Mouse (Mus musculus) CH12.LX (cell line): ENCODE results near the gene Ttc3. TPM values are rescaled to one million over a fixed set of nuclear protein-coding genes. Genes with fewer than 3 reads are reported as not detected.

Experiments used
- DNase-seq: peaks from one replicate; pipeline ENCODE4 v3.0.0-alpha.2; 2013; ENCODE audit errors: extremely low read depth
- H3K27ac ChIP-seq: 2 replicates; pipeline ENCODE4 v1.5.1; 2012; ENCODE audit warnings: low read depth, mild to moderate bottlenecking, control low read depth, moderate library complexity; ENCODE audit not compliant: insufficient read depth
- H3K27me3 ChIP-seq: replicated peaks from 2 replicates; pipeline ENCODE3; 2012; ENCODE audit warnings: inconsistent platforms
- H3K36me3 ChIP-seq, 2 experiments: replicated peaks in 1 of 2; 2 replicates each; pipeline versions ENCODE3 to v1.6.1; 2012; ENCODE audit warnings: inconsistent platforms in 1 of 2, low read length in 1 of 2, mild to moderate bottlenecking in 1 of 2, mixed read lengths in 1 of 2, moderate library complexity in 1 of 2; ENCODE audit not compliant: control insufficient read depth in 1 of 2, insufficient read depth in 1 of 2
- H3K4me1 ChIP-seq, 2 experiments: 2 replicates each; pipeline ENCODE4 v1.6.1; 2012; ENCODE audit warnings: inconsistent platforms in 1 of 2, moderate library complexity in 1 of 2; ENCODE audit not compliant: insufficient read depth in 2 of 2, control insufficient read depth in 1 of 2
- H3K4me2 ChIP-seq: 2 replicates; pipeline ENCODE4 v1.6.1; 2012; ENCODE audit warnings: low read depth, mild to moderate bottlenecking, control low read depth; ENCODE audit not compliant: poor library complexity, insufficient read depth, severe bottlenecking
- H3K4me3 ChIP-seq, 3 experiments: fragments of 150-350 bp in 1 of 3; sonication (generic) in 1 of 3; replicated peaks in 1 of 3; 2 replicates each; pipeline versions ENCODE3 to v1.5.1; 2011 to 2012; ENCODE audit warnings: low read depth in 2 of 3, low read length in 2 of 3, mild to moderate bottlenecking in 2 of 3, moderate library complexity in 2 of 3, control low read depth in 1 of 3, improper control_type of control experiment in 1 of 3, inconsistent platforms in 1 of 3, mixed read lengths in 1 of 3; ENCODE audit not compliant: poor library complexity in 1 of 3
- H3K79me2 ChIP-seq: replicated peaks from 2 replicates; pipeline ENCODE4 v1.6.1; 2012; ENCODE audit warnings: mild to moderate bottlenecking, moderate library complexity; ENCODE audit not compliant: control insufficient read depth, poor library complexity, insufficient read depth, severe bottlenecking; ENCODE audit errors: extremely low read depth
- H3K9ac ChIP-seq: 2 replicates; pipeline ENCODE4 v1.6.1; 2012; ENCODE audit warnings: low read depth, mild to moderate bottlenecking, control low read depth, moderate library complexity; ENCODE audit not compliant: insufficient read depth
- H3K9me3 ChIP-seq: replicated peaks from 2 replicates; pipeline ENCODE3; 2012; ENCODE audit warnings: low read length, inconsistent platforms, mixed read lengths
- CHD2 ChIP-seq: IDR thresholded peaks from 2 replicates; pipeline ENCODE4 v1.6.1; 2011; ENCODE audit warnings: low read length, improper control_type of control experiment
- CTCF ChIP-seq, 2 experiments: IDR thresholded peaks in 1 of 2; conservative IDR thresholded peaks in 1 of 2; 2 replicates each; pipeline ENCODE4 v1.5.1; 2011 to 2012; ENCODE audit warnings: low read depth in 2 of 2, low read length in 2 of 2, improper control_type of control experiment in 1 of 2, inconsistent platforms in 1 of 2, mild to moderate bottlenecking in 1 of 2, moderate library complexity in 1 of 2
- E2F4 ChIP-seq: IDR thresholded peaks from 2 replicates; pipeline ENCODE4 v1.6.1; 2011; ENCODE audit warnings: low read depth, low read length, improper control_type of control experiment; ENCODE audit not compliant: insufficient replicate concordance
- GABPA ChIP-seq: IDR thresholded peaks from 2 replicates; pipeline ENCODE4 v1.6.1; 2012; ENCODE audit warnings: low read depth, low read length, improper control_type of control experiment, inconsistent platforms; ENCODE audit not compliant: insufficient replicate concordance
- KAT2A ChIP-seq: IDR thresholded peaks from 2 replicates; pipeline ENCODE4 v1.6.1; 2012; ENCODE audit warnings: low read length, improper control_type of control experiment, inconsistent platforms; ENCODE audit not compliant: insufficient replicate concordance
- MAX ChIP-seq: IDR thresholded peaks from 2 replicates; pipeline ENCODE4 v1.6.1; 2011; ENCODE audit warnings: low read length, improper control_type of control experiment
- MEF2A ChIP-seq: IDR thresholded peaks from 2 replicates; pipeline ENCODE4 v1.6.1; 2014; ENCODE audit warnings: low read depth, mild to moderate bottlenecking, inconsistent platforms, low read length, improper control_type of control experiment, borderline replicate concordance
- NELFE ChIP-seq: IDR thresholded peaks from 2 replicates; pipeline ENCODE4 v1.6.1; 2011; ENCODE audit warnings: low read depth, low read length, improper control_type of control experiment
- NRF1 ChIP-seq: IDR thresholded peaks from 2 replicates; pipeline ENCODE4 v1.6.1; 2014; ENCODE audit warnings: low read depth, mild to moderate bottlenecking, inconsistent platforms, low read length, improper control_type of control experiment, moderate library complexity
- RAD21 ChIP-seq: IDR thresholded peaks from 2 replicates; pipeline ENCODE4 v1.6.1; 2011; ENCODE audit warnings: low read depth, mild to moderate bottlenecking, low read length, improper control_type of control experiment, moderate library complexity
- TBP ChIP-seq: conservative IDR thresholded peaks from 2 replicates; pipeline ENCODE4 v1.6.1; 2011; ENCODE audit warnings: low read depth, low read length, improper control_type of control experiment
- UBTF ChIP-seq: IDR thresholded peaks from 2 replicates; pipeline ENCODE4 v1.6.1; 2012; ENCODE audit warnings: low read depth, mild to moderate bottlenecking, inconsistent platforms, low read length, improper control_type of control experiment, moderate library complexity
- USF1 ChIP-seq: IDR thresholded peaks from 2 replicates; pipeline ENCODE4 v1.6.1; 2014; ENCODE audit warnings: low read depth, mild to moderate bottlenecking, inconsistent platforms, low read length, improper control_type of control experiment
- USF2 ChIP-seq: conservative IDR thresholded peaks from 2 replicates; pipeline ENCODE4 v1.6.1; 2011; ENCODE audit warnings: low read depth, low read length, improper control_type of control experiment
- ZKSCAN1 ChIP-seq: IDR thresholded peaks from 2 replicates; pipeline ENCODE4 v1.6.1; 2012; ENCODE audit warnings: low read depth, inconsistent platforms, low read length, improper control_type of control experiment, borderline replicate concordance
- ZMIZ1 ChIP-seq: IDR thresholded peaks from 2 replicates; pipeline ENCODE4 v1.6.1; 2012; ENCODE audit warnings: low read depth, mild to moderate bottlenecking, inconsistent platforms, low read length, improper control_type of control experiment
- dilution Hi-C: fragments of 300-500 bp; cut with MboI; formaldehyde crosslinking; loops from 2 replicates; pipeline ENCODE4 v1.14.3; 2020; ENCODE audit warnings: low sequenced_read_pairs; ENCODE audit not compliant: extremely low pct_unique_long_range_greater_than_20kb, extremely low pct_ligation_motif_present
- in situ Hi-C: fragments of 300-500 bp; cut with MboI; formaldehyde crosslinking; loops from 3 replicates; pipeline ENCODE4 v1.14.3; 2019; ENCODE audit warnings: low sequenced_read_pairs, low pct_ligation_motif_present, low pct_unique_long_range_greater_than_20kb, mixed read lengths
- polyA plus RNA-seq: library from polyadenylated mRNA; unstranded; fragments of >175 nt; gene quantifications from 2 replicates; pipeline ENCODE4 v1.2.1, GENCODE M21; 2012; ENCODE audit warnings: low read depth; ENCODE audit not compliant: insufficient read length
- total RNA-seq, 2 experiments: library from RNA; depleted of rRNA; stranded (reverse); fragments of 300-350 nt in 1 of 2; fragments of >200 nt in 1 of 2; gene quantifications; 2 replicates each; pipeline ENCODE4 v1.2.3; 2012 to 2014

Ttc3 gene
- total and polyA plus RNA-seq, 3 experiments, result 59.0 to 74.5 (median 73.4) TPM

DNA sequence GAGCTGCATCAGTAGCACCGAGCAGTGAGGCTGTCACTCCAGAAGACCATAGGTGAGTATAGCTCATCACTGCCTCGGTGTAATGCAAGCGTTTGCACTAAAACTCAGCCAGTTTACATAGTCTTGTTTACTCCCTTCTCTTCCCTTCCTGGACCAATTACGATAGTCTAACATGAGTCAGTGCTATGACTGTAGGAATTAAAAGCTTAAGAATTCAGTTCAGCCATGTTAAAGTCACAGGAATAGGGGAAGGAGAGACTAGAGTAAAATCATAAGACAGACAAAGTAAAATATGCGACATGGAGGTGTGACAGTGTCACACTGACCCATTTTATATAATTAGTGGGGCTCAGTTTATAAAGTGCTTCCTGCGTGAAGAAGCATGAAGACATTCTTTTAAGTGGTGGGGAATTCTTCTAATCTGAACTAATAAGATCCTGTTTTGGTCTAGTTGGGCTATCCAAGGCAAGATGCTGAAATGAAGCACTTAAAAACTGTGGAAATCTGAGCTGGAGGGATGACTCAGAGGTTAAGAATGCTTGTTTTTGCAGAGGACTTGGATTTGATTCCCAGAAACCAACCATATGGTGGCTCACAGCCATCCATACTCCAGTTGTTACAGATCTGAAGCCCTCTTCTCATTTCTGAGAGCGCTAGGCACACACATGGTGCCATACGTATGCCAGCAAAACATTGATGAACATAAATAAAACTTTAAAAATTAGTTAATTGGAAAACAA lies 65.2 kb downstream of the Ttc3 start:
- TF ChIP-seq E2F4 (no peak), NELFE (no peak), TBP (no peak), KAT2A (no peak), NRF1 (no peak), MAX (no peak)
- in situ Hi-C loops (no loop called here), dilution Hi-C loops (no loop called here)
- H3K36me3 ChIP-seq, result peaks cover 66 to 86% of the 10 kb centered on the region in 2 experiments
- H3K9me3 ChIP-seq, result no peaks in the 10 kb centered on the region
- no peak overlapping the region for H3K9ac ChIP-seq
- H3K27me3 ChIP-seq, result no peaks in the 10 kb centered on the region
- H3K4me2 ChIP-seq, result no peak overlapping the region
- H3K27ac ChIP-seq, result no peak overlapping the region
- DNase-seq, result no peak
- H3K79me2 ChIP-seq, result no peaks in the 10 kb centered on the region
- no peak overlapping the region for H3K4me3 ChIP-seq
- no peaks in the 10 kb centered on the region for H3K4me1 ChIP-seq

DNA sequence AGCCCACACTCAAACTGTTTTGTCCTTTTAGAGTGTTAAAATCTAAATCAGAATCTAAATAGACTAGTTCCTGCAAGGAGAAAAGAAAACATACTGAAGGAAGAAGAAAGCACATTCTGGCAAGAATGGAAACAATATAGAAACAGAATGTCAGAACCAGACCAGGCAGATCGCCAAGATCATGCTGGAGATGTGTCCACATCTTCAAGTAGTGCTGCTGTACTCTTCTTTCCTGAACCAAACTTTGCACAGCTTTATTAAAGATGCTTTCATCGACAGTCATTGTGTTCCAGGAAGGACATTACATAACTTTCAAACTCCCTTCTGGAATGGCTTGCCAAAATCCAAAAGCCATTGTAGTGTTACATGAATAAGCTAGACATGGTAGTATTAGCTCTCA lies 66.4 kb downstream of the Ttc3 start:
- dilution Hi-C loops, result no loop called here
- H3K27me3 ChIP-seq, result no peaks in the 10 kb centered on the region
- in situ Hi-C loops, result no loop called here
- no peaks in the 10 kb centered on the region for H3K4me1 ChIP-seq
- DNase-seq, result no peak
- no peak overlapping the region for H3K4me3 ChIP-seq
- no peak overlapping the region for H3K4me2 ChIP-seq
- H3K79me2 ChIP-seq, result no peaks in the 10 kb centered on the region
- TF ChIP-seq TBP (no peak), MEF2A (no peak), ZMIZ1 (no peak), USF2 (no peak), UBTF (no peak), NELFE (no peak), E2F4 (no peak), USF1 (no peak), ZKSCAN1 (no peak), CTCF (conservative IDR thresholded peaks at IDR 0.05 in 1 of 2, IDR thresholded peaks at IDR 0.05 in 1 of 2; ENCODE audit: low read depth in 2 of 2, low read length in 2 of 2) (no peak), GABPA (no peak), CHD2 (no peak), RAD21 (no peak)
- H3K9ac ChIP-seq, result no peak overlapping the region
- no peak overlapping the region for H3K27ac ChIP-seq
- H3K9me3 ChIP-seq, result no peaks in the 10 kb centered on the region
- H3K36me3 ChIP-seq, result peaks cover 65 to 87% of the 10 kb centered on the region in 2 experiments
